Mouse (Mus musculus): ENCODE measurements around the gene E030018B13Rik. TPM values are rescaled to one million over a fixed set of nuclear protein-coding genes. Genes with fewer than 3 reads are reported as not detected.
A peak's percentile ranks its signal among the peaks of the same experiment; 100 is the strongest.

Gene E030018B13Rik
- polyA plus RNA-seq, 2 experiments: not detected

DNA sequence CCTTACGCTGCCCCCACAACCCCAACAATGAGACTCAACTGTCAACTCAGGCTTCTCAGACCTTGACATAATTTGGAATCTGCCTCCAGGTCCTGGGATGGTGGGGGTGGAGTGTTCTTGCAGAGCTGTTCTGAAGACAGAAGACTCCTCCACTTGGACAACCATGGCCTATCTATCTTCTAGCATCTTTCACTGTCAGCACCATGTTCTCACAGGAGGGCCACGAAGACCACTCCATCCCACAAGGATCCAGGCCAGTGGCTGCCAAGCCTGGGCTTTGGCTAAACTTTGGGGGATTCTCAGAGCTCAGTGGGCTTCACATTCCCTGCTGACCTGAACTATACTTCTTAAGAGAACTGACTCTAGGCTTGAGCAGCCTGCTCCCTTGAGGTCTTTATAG lies 1.8 kb upstream of the E030018B13Rik start:
- Histone ChIP-seq H3K27me3 (ENCODE audit: control insufficient read depth, insufficient read depth, low read length) (no peaks in the 10 kb centered on the region), H3K27ac (no peak overlapping the region), H3K4me1 (replicated peaks; ENCODE audit: control insufficient read depth in 2 of 2, insufficient read depth in 2 of 2, low read length in 1 of 2) (peaks cover 4 to 39% of the 10 kb centered on the region in 2 experiments), H3K9ac (replicated peaks) (no peak overlapping the region), H3K4me2 (ENCODE audit: low read depth) (no peak overlapping the region), H3K9me3 (ENCODE audit: control insufficient read depth, low read length) (no peaks in the 10 kb centered on the region), H3K4me3 (ENCODE audit: insufficient read depth in 1 of 2, low read depth in 2 of 2, low read length in 2 of 2) (no peak overlapping the region), H3K36me3 (replicated peaks; ENCODE audit: control insufficient read depth, insufficient read depth, low read depth) (no peaks in the 10 kb centered on the region)
- ATAC-seq (ENCODE audit: insufficient read depth) (no peak), DNase-seq (ENCODE audit: low read depth in 3 of 3, low spot score in 3 of 3) (no peak)
- 82% methylated on average over 2 of the region's 2 CpGs for WGBS (ENCODE audit: insufficient replicate concordance)
- TF ChIP-seq EP300 (IDR thresholded peaks at IDR 0.05; ENCODE audit: low read depth): no peak
- TF ChIP-seq CTCF (IDR thresholded peaks at IDR 0.05; ENCODE audit: low read depth): no peak

DNA sequence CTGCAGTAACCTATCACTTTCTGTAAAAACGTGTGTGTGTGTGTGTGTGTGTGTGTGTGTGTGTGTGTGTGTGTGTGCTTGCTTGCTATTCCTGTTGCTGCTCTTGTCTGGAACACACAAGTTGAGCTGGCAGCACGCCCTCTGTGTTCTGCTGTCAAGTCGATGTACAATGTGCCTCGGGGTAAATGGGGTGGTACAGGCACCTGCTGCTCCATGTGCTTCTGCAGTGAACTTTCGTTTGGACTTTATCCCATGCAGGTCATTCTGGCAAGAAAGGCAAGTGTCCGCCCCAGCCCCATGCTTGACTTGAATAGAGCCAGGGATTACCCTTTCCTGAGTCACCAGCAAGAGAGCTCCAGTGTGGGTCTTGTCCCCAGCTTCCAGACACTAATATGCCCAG lies 1.0 kb downstream of the E030018B13Rik start:
- no peak overlapping the region for H3K27ac ChIP-seq
- ATAC-seq (ENCODE audit: insufficient read depth): no peak
- no peaks in the 10 kb centered on the region for H3K36me3 ChIP-seq (replicated peaks; ENCODE audit: control insufficient read depth, insufficient read depth, low read depth)
- H3K4me2 ChIP-seq (ENCODE audit: low read depth): no peak overlapping the region
- H3K4me1 ChIP-seq (replicated peaks; ENCODE audit: control insufficient read depth in 2 of 2, insufficient read depth in 2 of 2, low read length in 1 of 2): peaks cover 13 to 37% of the 10 kb centered on the region in 2 experiments
- H3K9ac ChIP-seq (replicated peaks): no peak overlapping the region
- TF ChIP-seq CTCF (IDR thresholded peaks at IDR 0.05; ENCODE audit: low read depth) (no peak), EP300 (IDR thresholded peaks at IDR 0.05; ENCODE audit: low read depth) (no peak)
- 61% methylated on average over 6 of the region's 6 CpGs for WGBS (ENCODE audit: insufficient replicate concordance)
- no peaks in the 10 kb centered on the region for H3K9me3 ChIP-seq (ENCODE audit: control insufficient read depth, low read length)
- no peak overlapping the region for H3K4me3 ChIP-seq (ENCODE audit: insufficient read depth in 1 of 2, low read depth in 2 of 2, low read length in 2 of 2)
- no peaks in the 10 kb centered on the region for H3K27me3 ChIP-seq (ENCODE audit: control insufficient read depth, insufficient read depth, low read length)
- DNase-seq (ENCODE audit: low read depth in 3 of 3, low spot score in 3 of 3): no peak

DNA sequence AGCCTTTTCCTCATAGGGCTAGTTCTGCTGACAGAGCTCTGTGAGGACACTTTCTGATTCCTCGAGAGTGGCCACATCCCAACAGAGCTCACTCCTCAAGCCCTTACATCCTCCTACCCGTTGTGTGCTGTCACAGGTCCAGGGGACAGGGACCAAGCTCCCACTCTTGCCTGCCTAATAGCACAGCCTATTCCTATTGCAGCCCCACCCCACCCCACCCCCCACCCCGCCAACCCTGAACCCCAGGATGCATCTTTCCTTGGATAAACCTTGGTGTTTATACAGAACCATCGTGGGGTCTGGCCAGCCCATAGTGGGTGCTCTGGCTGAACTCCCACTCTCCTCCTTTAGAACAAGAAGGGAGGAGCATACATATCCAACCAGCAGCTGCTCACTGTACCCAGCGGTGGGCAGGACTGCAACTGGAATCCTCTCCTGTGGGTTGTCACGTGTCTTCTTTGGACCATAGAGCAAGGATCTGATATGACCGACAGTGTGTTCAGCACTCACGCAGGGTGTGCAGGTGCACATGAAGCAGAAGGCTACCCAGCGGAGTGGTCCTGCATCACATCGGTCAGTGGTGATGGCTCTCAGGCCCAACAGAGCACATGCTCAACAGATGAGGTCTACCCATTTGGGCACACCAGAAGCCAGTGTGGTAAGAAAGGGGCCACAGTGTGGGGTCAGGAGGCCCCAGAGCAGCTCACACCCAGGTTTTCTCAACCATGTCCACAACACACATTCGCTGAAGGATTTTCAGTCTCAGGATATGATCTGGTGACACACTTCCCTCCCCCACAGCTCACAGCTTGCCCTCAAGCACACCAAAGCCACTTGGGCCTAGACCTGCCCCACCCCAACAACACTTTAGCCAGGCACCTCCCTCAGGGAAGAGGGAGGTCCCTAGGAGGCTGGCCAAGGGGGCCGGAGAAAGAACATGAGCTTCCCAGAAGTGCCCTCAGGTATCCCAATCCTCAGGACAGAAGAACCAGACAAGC lies 2.4 kb downstream of the E030018B13Rik start:
- TF ChIP-seq CTCF (IDR thresholded peaks at IDR 0.05; ENCODE audit: low read depth): no peak
- TF ChIP-seq EP300 (IDR thresholded peaks at IDR 0.05; ENCODE audit: low read depth): no peak
- DNase-seq (ENCODE audit: low read depth in 3 of 3, low spot score in 3 of 3) (no peak), ATAC-seq (ENCODE audit: insufficient read depth) (no peak)
- no peak overlapping the region for H3K27ac ChIP-seq
- WGBS (ENCODE audit: insufficient replicate concordance): 71% methylated on average over 12 of the region's 12 CpGs
- no peak overlapping the region for H3K4me2 ChIP-seq (ENCODE audit: low read depth)
- peaks cover 19 to 30% of the 10 kb centered on the region in 2 experiments for H3K4me1 ChIP-seq (replicated peaks; ENCODE audit: control insufficient read depth in 2 of 2, insufficient read depth in 2 of 2, low read length in 1 of 2)
- no peak overlapping the region; the same call in 1 of the 2 replicates for H3K9ac ChIP-seq (replicated peaks)
- H3K36me3 ChIP-seq (replicated peaks; ENCODE audit: control insufficient read depth, insufficient read depth, low read depth): no peaks in the 10 kb centered on the region
- H3K9me3 ChIP-seq (ENCODE audit: control insufficient read depth, low read length): no peaks in the 10 kb centered on the region
- H3K27me3 ChIP-seq (ENCODE audit: control insufficient read depth, insufficient read depth, low read length): no peaks in the 10 kb centered on the region
- no peak overlapping the region for H3K4me3 ChIP-seq (ENCODE audit: insufficient read depth in 1 of 2, low read depth in 2 of 2, low read length in 2 of 2)

DNA sequence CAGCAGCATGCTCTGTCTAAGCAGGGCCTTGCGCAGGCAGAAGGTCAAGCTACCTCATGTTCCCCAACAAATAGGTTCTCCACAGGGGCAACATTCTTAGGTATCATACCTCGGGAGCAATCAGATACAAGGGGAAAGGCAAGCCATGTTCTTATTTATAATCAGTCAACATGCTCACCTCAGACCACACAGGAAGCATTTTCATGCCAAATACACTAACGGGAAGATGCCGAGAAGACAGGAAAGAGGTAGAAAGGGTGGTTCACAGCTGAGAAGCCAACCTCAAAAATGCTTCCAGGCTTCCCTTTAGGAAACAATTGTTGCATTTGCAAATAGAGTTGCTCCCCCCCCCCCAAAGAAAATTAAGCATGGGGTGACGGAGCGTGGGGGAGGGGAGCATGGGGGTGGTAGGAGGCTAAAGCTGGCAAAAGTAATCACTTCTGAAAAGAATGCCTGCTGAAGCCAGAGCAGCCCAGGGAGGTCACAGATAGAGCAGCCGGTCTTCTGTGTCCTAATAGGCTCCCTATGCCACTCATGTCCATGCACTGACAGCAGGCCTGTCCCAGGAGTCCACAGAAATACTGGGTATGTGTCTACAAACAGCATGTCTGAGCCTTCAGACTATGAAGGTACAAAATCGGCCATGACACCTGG lies 5.4 kb downstream of the E030018B13Rik start:
- H3K4me2 ChIP-seq (ENCODE audit: low read depth): no peak overlapping the region
- TF ChIP-seq CTCF (IDR thresholded peaks at IDR 0.05; ENCODE audit: low read depth) (no peak), EP300 (IDR thresholded peaks at IDR 0.05; ENCODE audit: low read depth) (no peak)
- H3K36me3 ChIP-seq (replicated peaks; ENCODE audit: control insufficient read depth, insufficient read depth, low read depth): no peaks in the 10 kb centered on the region
- H3K9ac ChIP-seq (replicated peaks): no peak overlapping the region
- H3K4me1 ChIP-seq (replicated peaks; ENCODE audit: control insufficient read depth in 2 of 2, insufficient read depth in 2 of 2, low read length in 1 of 2): peaks cover 35 to 42% of the 10 kb centered on the region in 2 experiments
- H3K9me3 ChIP-seq (ENCODE audit: control insufficient read depth, low read length): no peaks in the 10 kb centered on the region
- WGBS (ENCODE audit: insufficient replicate concordance): 40% methylated on average over 8 of the region's 8 CpGs
- no peak overlapping the region for H3K4me3 ChIP-seq (ENCODE audit: insufficient read depth in 1 of 2, low read depth in 2 of 2, low read length in 2 of 2)
- DNase-seq (ENCODE audit: low read depth in 3 of 3, low spot score in 3 of 3): no peak
- H3K27ac ChIP-seq: no peak overlapping the region
- H3K27me3 ChIP-seq (ENCODE audit: control insufficient read depth, insufficient read depth, low read length): no peaks in the 10 kb centered on the region
- ATAC-seq (ENCODE audit: insufficient read depth): no peak

DNA sequence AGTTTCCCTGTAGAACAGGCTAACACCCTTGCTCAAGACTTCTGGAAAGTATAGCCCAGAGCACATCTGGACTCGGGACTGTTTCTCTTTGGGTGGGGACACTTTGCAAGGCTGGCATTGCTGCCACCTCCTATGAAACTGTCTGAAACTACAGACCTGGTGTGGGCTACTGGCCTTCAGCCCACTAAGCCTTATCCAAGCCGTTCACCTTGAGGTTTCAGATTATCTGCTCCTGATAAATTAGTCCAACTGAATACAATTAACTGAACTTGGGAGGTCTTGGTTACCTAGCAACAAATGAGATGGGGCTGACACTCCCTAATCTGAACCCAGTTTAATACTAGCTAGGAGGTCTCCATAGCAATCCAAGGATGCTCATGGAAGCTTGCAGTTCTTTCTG lies 5.9 kb downstream of the E030018B13Rik start:
- TF ChIP-seq CTCF (IDR thresholded peaks at IDR 0.05; ENCODE audit: low read depth): no peak
- TF ChIP-seq EP300 (IDR thresholded peaks at IDR 0.05; ENCODE audit: low read depth): peak; percentile 72

More for the DNA sequence above, 5.9 kb downstream of the E030018B13Rik start:
- no peak for DNase-seq (ENCODE audit: low read depth in 3 of 3, low spot score in 3 of 3)
- Histone ChIP-seq H3K36me3 (replicated peaks; ENCODE audit: control insufficient read depth, insufficient read depth, low read depth) (no peaks in the 10 kb centered on the region), H3K27ac (no peak overlapping the region), H3K27me3 (ENCODE audit: control insufficient read depth, insufficient read depth, low read length) (no peaks in the 10 kb centered on the region), H3K4me1 (replicated peaks; ENCODE audit: control insufficient read depth in 2 of 2, insufficient read depth in 2 of 2, low read length in 1 of 2) (peaks cover 36 to 45% of the 10 kb centered on the region in 2 experiments), H3K9ac (replicated peaks) (no peak overlapping the region), H3K9me3 (ENCODE audit: control insufficient read depth, low read length) (no peaks in the 10 kb centered on the region), H3K4me3 (ENCODE audit: insufficient read depth in 1 of 2, low read depth in 2 of 2, low read length in 2 of 2) (no peak overlapping the region), H3K4me2 (ENCODE audit: low read depth) (no peak overlapping the region)
- 18% methylated on average over 2 of the region's 2 CpGs for WGBS (ENCODE audit: insufficient replicate concordance)
- ATAC-seq (ENCODE audit: insufficient read depth): peak; percentile 37

Measured in liver, embryonic 14.5 days (tissue).